ENCODE assay signal across 33 mouse cellular contexts in genomic region chrX:142585281-142585680, GRCm38 (mm10).
"Had no signal": no experiment of that assay in that cellular context is flagged by ENCODE, and none has a peak within 500 bp of the region (broad histone marks: within the 10 kb centered on the region; RNA-seq: fewer than 3 reads in every experiment).

No protein-coding gene starts in this region.

- H3K9ac ChIP-seq: limb, embryonic 12.5 days; limb, embryonic 13.5 days; limb, embryonic 15.5 days; liver, embryonic 12.5 days; liver, embryonic 13.5 days; liver, embryonic 14.5 days; liver, embryonic 15.5 days; liver, postnatal 0 days; lung, embryonic 14.5 days; lung, embryonic 15.5 days; midbrain, embryonic 12.5 days; midbrain, embryonic 13.5 days; midbrain, embryonic 15.5 days; neural tube, embryonic 12.5 days; neural tube, embryonic 13.5 days had no signal

- H3K9me3 ChIP-seq: limb, embryonic 10.5 days; limb, embryonic 12.5 days; limb, embryonic 13.5 days; limb, embryonic 15.5 days; liver, embryonic 12.5 days; liver, embryonic 13.5 days; liver, embryonic 15.5 days; lung, embryonic 15.5 days; megakaryocyte, embryonic 14.5 days; midbrain, embryonic 10.5 days; midbrain, embryonic 12.5 days; midbrain, embryonic 13.5 days; midbrain, embryonic 15.5 days; neural tube, embryonic 12.5 days; neural tube, embryonic 13.5 days had no signal

- H3K27me3 ChIP-seq: limb, embryonic 15.5 days; liver, embryonic 13.5 days; lung, embryonic 15.5 days; megakaryocyte, embryonic 14.5 days; midbrain, embryonic 15.5 days; neural tube, embryonic 12.5 days had no signal

- DNase-seq: left cerebral cortex, postnatal 4 days; liver; liver, embryonic 13.5 days; liver, postnatal 0 days; lung, adult 18-20 months; lung, adult 2 months; lung, postnatal 10 days; lung, postnatal 14 days; lung, postnatal 36 days; lung, postnatal 4 days; midbrain, embryonic 14.5 days had no signal

- H3K36me3 ChIP-seq: limb, embryonic 10.5 days; limb, embryonic 12.5 days; limb, embryonic 13.5 days; limb, embryonic 15.5 days; liver, embryonic 12.5 days; liver, embryonic 13.5 days; liver, embryonic 15.5 days; lung, embryonic 15.5 days; midbrain, embryonic 10.5 days; midbrain, embryonic 12.5 days; midbrain, embryonic 13.5 days; midbrain, embryonic 15.5 days; neural tube, embryonic 12.5 days; neural tube, embryonic 13.5 days had no signal

- H3K4me3 ChIP-seq: limb, embryonic 10.5 days; limb, embryonic 12.5 days; limb, embryonic 13.5 days; limb, embryonic 15.5 days; liver, embryonic 12.5 days; liver, embryonic 13.5 days; liver, embryonic 15.5 days; lung, embryonic 15.5 days; megakaryocyte, embryonic 14.5 days; midbrain, embryonic 10.5 days; midbrain, embryonic 12.5 days; midbrain, embryonic 13.5 days; midbrain, embryonic 15.5 days; myocyte; neural tube, embryonic 12.5 days; neural tube, embryonic 13.5 days had no signal

- H3K4me2 ChIP-seq: limb, embryonic 12.5 days; limb, embryonic 13.5 days; limb, embryonic 15.5 days; liver, embryonic 11.5 days; liver, embryonic 12.5 days; liver, embryonic 13.5 days; liver, embryonic 15.5 days; lung, embryonic 14.5 days; lung, embryonic 15.5 days; midbrain, embryonic 11.5 days; midbrain, embryonic 12.5 days; midbrain, embryonic 13.5 days; midbrain, embryonic 15.5 days; neural tube, embryonic 12.5 days; neural tube, embryonic 13.5 days had no signal

- H3K4me1 ChIP-seq: limb, embryonic 10.5 days; limb, embryonic 12.5 days; limb, embryonic 13.5 days; limb, embryonic 15.5 days; liver, embryonic 12.5 days; liver, embryonic 13.5 days; liver, embryonic 15.5 days; lung, embryonic 15.5 days; midbrain, embryonic 10.5 days; midbrain, embryonic 12.5 days; midbrain, embryonic 13.5 days; midbrain, embryonic 15.5 days; neural tube, embryonic 12.5 days; neural tube, embryonic 13.5 days had no signal

- ATAC-seq: liver, embryonic 12.5 days; liver, postnatal 0 days; lung, postnatal 0 days; midbrain, embryonic 13.5 days; midbrain, embryonic 15.5 days; midbrain, embryonic 16.5 days had no signal

- H3K27ac ChIP-seq: limb, embryonic 10.5 days; limb, embryonic 12.5 days; limb, embryonic 13.5 days; limb, embryonic 15.5 days; liver, embryonic 12.5 days; liver, embryonic 13.5 days; liver, embryonic 14.5 days; liver, embryonic 15.5 days; lung, embryonic 15.5 days; macrophage; midbrain, embryonic 10.5 days; midbrain, embryonic 12.5 days; midbrain, embryonic 13.5 days; midbrain, embryonic 15.5 days; neural tube, embryonic 12.5 days; neural tube, embryonic 13.5 days had no signal
